Mouse (Mus musculus) midbrain, embryonic 14.5 days (tissue): ENCODE data around the gene H2-T24. TPM values are rescaled to one million over a fixed set of nuclear protein-coding genes. Genes with fewer than 3 reads are reported as not detected.
A peak's percentile ranks its signal among the peaks of the same experiment; 100 is the strongest.

Source experiments
- ATAC-seq: fragments of 200-750 bp; cut with Nextera tagmentation; 2 replicates; pipeline ENCODE4 v1.8.0; 2017; ENCODE audit warnings: moderate number of reproducible peaks, moderate library complexity; ENCODE audit not compliant: low FRiP score, low TSS enrichment
- DNase-seq: peaks from one replicate; pipeline ENCODE4 v3.0.0-alpha.2; 2015
- H3K27ac ChIP-seq: fragments of 300-500 bp; sonication (generic); replicated peaks from 2 replicates; pipeline ENCODE4 v1.5.1; 2014; ENCODE audit warnings: mild to moderate bottlenecking, low read depth, low read length, moderate library complexity
- H3K27me3 ChIP-seq: fragments of 300-500 bp; sonication (generic); 2 replicates; pipeline ENCODE4 v1.6.1; 2014; ENCODE audit warnings: low read length, control low read depth, mixed read lengths; ENCODE audit not compliant: control insufficient read depth, insufficient read depth
- H3K36me3 ChIP-seq: fragments of 300-500 bp; sonication (generic); 2 replicates; pipeline ENCODE4 v1.6.1; 2014; ENCODE audit warnings: low read length, control low read depth; ENCODE audit not compliant: control insufficient read depth, insufficient read depth
- H3K4me1 ChIP-seq: fragments of 300-500 bp; sonication (generic); 2 replicates; pipeline ENCODE4 v1.6.1; 2014; ENCODE audit warnings: mild to moderate bottlenecking, antibody characterized with exemption, low read length, control low read depth; ENCODE audit not compliant: control insufficient read depth, insufficient read depth
- H3K4me2 ChIP-seq: fragments of 300-500 bp; sonication (generic); 2 replicates; pipeline ENCODE4 v1.6.1; 2014; ENCODE audit warnings: mild to moderate bottlenecking, low read length, moderate library complexity
- H3K4me3 ChIP-seq: fragments of 300-500 bp; sonication (generic); replicated peaks from 2 replicates; pipeline ENCODE4 v1.5.1; 2014; ENCODE audit warnings: low read depth, low read length
- H3K9ac ChIP-seq: fragments of 300-500 bp; sonication (generic); replicated peaks from 2 replicates; pipeline ENCODE4 v1.6.1; 2014; ENCODE audit warnings: mild to moderate bottlenecking, low read length, moderate library complexity
- H3K9me3 ChIP-seq: fragments of 300-500 bp; sonication (generic); 2 replicates; pipeline ENCODE4 v1.6.1; 2016; ENCODE audit warnings: low read length, control low read depth, mixed read lengths; ENCODE audit not compliant: control insufficient read depth
- WGBS: fragments of 180-500 bp; shearing (Covaris S2); extraction: QIAGEN DNeasy Blood & Tissue Kit; methylation state at CpG from one replicate; pipeline ENCODE4 v1.1.7; 2014; 5-methylcytosine and 5-hydroxymethylcytosine counted together
- polyA plus RNA-seq: library from polyadenylated mRNA; unstranded; fragments of >200 nt; fragmentation: Nextera tagmentation; extraction: Ambion mirVana; gene quantifications from 2 replicates; pipeline ENCODE4 v1.2.1, GENCODE M21; 2014

H2-T24 gene
- polyA plus RNA-seq, 1 experiment from 2014 or later: 9.8 TPM

- Histone ChIP-seq H3K27ac (no peak overlapping the region), H3K4me3 (no peak overlapping the region), H3K4me1 (peaks cover 4% of the 10 kb centered on the region; the same call in 1 of the 2 replicates), H3K4me2 (no peak overlapping the region), H3K36me3 (no peaks in the 10 kb centered on the region), H3K9ac (no peak overlapping the region), H3K9me3 (no peaks in the 10 kb centered on the region), H3K27me3 (no peaks in the 10 kb centered on the region)
- ATAC-seq: no peak
- DNase-seq: no peak
- 94% methylated on average over 7 of the region's 7 CpGs for WGBS
These were observed 21.0 kb downstream of the H2-T24 start for GRCm38 (mm10) chr17:35999356-35999755.

GRCm38 (mm10) chr17:35998545-35999305, 21.6 kb downstream of the H2-T24 start:
- H3K4me2 ChIP-seq: no peak overlapping the region
- ATAC-seq: no peak
- no peaks in the 10 kb centered on the region for H3K36me3 ChIP-seq
- H3K9ac ChIP-seq: no peak overlapping the region
- peaks cover 4% of the 10 kb centered on the region; the same call in 1 of the 2 replicates for H3K4me1 ChIP-seq
- DNase-seq: no peak
- no peak overlapping the region for H3K27ac ChIP-seq
- H3K27me3 ChIP-seq: no peaks in the 10 kb centered on the region
- 91% methylated on average over 6 of the region's 6 CpGs for WGBS
- no peaks in the 10 kb centered on the region for H3K9me3 ChIP-seq
- H3K4me3 ChIP-seq: no peak overlapping the region

DNA sequence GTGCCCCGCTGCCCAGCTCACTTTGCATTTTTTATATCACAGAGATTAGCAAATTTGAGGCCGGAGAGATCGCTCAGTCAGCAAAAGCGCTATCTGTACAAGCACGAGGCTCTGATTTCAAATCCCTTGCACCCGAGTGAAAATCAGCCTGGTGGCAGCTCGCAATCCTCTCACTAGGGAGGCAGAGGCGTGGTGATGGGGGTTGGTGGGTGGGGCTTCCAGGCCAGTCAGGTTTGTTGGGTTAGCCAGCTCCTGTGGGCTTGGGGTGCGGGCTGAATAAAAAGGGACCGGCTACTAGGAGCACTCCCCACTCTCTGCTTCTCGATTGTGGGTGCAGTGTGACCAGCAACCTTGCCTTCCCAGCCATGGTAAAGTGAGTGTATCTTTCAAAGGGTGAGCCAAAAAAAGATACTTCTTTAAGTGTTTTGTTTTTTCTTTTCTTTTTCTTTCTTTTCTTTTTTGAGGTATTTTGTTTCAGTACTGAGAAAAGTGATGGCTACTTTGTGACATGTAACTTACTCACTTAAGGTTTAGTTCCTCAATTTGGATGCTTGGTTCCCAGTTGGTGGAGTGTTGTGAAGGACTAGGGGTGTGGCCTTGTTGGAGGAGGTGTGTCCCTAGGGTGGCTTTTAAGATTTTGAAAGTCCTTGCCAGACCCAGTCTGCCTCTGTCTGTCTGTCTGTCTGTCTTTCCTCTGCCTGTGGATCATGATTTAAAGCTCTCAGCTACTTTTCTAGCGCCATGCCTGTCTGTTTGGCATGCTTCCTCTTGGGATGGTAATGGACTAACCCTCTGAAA, 22.4 kb downstream of the H2-T24 start:
- peaks cover 4% of the 10 kb centered on the region; the same call in 1 of the 2 replicates for H3K4me1 ChIP-seq
- H3K27ac ChIP-seq: no peak overlapping the region
- H3K4me2 ChIP-seq: no peak overlapping the region; the same call in 1 of the 2 replicates
- H3K9me3 ChIP-seq: no peaks in the 10 kb centered on the region
- H3K9ac ChIP-seq: no peak overlapping the region; the same call in 1 of the 2 replicates
- no peaks in the 10 kb centered on the region for H3K27me3 ChIP-seq
- H3K36me3 ChIP-seq: no peaks in the 10 kb centered on the region
- H3K4me3 ChIP-seq: no peak overlapping the region
- DNase-seq (no peak), ATAC-seq (no peak)
- 42% methylated on average over 12 of the region's 12 CpGs for WGBS

DNA sequence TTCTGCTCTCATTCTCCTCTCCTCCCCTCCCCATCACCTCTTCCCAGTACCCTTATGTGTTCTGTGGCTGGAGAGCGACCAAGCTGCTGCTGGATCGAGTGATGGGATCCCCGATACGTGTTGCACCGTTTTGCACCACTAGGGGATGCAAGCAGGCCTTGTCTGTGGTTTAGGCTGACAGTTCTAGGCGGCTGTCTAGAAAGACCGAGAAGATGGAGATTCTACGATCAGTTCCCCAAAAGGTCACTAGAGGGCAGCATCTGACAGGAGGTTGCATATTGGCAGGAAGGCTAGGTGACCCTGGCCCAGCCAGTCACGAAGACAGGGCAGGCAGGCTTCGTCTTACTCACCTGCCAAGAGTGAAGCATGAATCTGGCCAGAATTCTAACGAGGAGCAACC, 23.4 kb downstream of the H2-T24 start:
- Histone ChIP-seq H3K4me2 (peak overlapping the region; percentile 1; the same call in 1 of the 2 replicates), H3K27ac (no peak overlapping the region), H3K9ac (no peak overlapping the region), H3K36me3 (no peaks in the 10 kb centered on the region), H3K4me3 (no peak overlapping the region), H3K4me1 (peaks cover 4% of the 10 kb centered on the region; the same call in 1 of the 2 replicates), H3K9me3 (no peaks in the 10 kb centered on the region), H3K27me3 (no peaks in the 10 kb centered on the region)
- peak; percentile 66 for ATAC-seq
- DNase-seq: peak; percentile 96
- WGBS: 1% methylated on average over 11 of the region's 11 CpGs

DNA sequence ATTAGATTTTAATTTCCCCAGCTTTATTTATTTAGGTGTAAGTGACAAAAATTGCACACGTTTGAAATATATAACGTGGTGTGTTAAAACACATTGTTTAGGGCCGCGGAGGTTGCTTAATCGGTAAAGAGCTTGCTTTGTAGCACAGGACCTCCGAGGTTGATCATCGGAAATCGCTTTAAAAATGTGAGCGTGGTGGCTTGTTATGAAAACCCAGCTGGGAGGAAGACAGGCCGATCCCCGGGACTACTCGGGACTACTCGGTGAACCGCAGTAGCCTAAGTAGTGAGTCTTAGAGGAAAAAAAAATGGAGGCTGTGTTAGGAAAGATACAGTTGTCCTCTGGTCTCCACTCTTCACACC, 25.5 kb downstream of the H2-T24 start:
- Histone ChIP-seq H3K27ac (peak overlapping the region; percentile 74; the same call in 1 of the 2 replicates), H3K4me3 (peak overlapping the region; percentile 55), H3K9me3 (no peaks in the 10 kb centered on the region), H3K27me3 (no peaks in the 10 kb centered on the region), H3K4me2 (peak overlapping the region; percentile 72), H3K9ac (peak overlapping the region; percentile 64), H3K4me1 (peaks cover 4% of the 10 kb centered on the region; the same call in 1 of the 2 replicates), H3K36me3 (peaks cover 2% of the 10 kb centered on the region; the same call in 1 of the 2 replicates)
- no peak for ATAC-seq
- 3% methylated on average over 14 of the region's 14 CpGs for WGBS
- peak; percentile 26 for DNase-seq

DNA sequence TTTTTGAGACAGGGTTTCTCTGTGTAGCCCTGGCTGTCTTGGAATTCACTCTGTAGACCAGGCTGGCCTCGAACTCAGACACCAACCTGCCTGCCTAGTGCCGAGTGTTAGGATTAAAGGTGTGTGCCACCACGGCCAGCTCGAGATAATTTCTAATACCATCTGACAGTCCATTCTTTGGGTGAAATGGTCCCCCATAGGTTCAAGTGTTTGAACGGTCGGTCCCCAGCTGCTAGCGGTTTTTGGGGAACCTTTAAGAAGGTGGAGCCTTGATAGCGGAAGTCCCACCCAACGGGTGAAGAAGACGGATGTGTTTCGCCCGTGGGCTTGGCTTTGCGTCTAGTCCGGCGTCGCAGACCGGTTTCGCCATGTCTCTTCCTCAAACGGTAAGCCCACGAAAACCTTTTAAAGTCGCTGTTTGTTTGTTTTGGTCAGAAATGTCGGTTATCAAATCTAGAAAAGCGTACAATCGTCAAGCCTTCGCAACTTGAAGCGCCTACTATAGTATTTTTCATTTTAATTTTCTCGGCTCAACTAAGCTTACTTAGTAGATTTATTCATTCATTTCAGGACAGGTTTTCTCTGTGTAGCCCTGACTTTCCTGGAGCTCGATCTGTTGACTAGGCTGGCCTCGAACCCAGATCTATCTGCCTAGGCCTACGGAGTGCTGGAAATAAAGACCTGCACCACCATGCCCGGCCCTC, 26.0 kb downstream of the H2-T24 start:
- peaks cover 4% of the 10 kb centered on the region; the same call in 1 of the 2 replicates for H3K4me1 ChIP-seq
- no peaks in the 10 kb centered on the region for H3K9me3 ChIP-seq
- H3K4me2 ChIP-seq: peak overlapping the region; percentile 72
- peak overlapping the region; percentile 55 for H3K4me3 ChIP-seq
- peak overlapping the region; percentile 74 for H3K27ac ChIP-seq
- 3% methylated on average over 31 of the region's 31 CpGs for WGBS
- H3K36me3 ChIP-seq: peaks cover 7% of the 10 kb centered on the region; the same call in 1 of the 2 replicates
- peak overlapping the region; percentile 64 for H3K9ac ChIP-seq
- DNase-seq: peak; percentile 92
- no peaks in the 10 kb centered on the region for H3K27me3 ChIP-seq
- ATAC-seq: peak; percentile 74

GRCm38 (mm10) chr17:35993675-35994074, 26.7 kb downstream of the H2-T24 start:
- peak; percentile 94 for DNase-seq
- Histone ChIP-seq H3K27ac (0 out of 2 replicates have a peak overlapping the region, but pooled peaks have one; percentile 74), H3K4me1 (peaks cover 4% of the 10 kb centered on the region; the same call in 1 of the 2 replicates)

GRCm38 (mm10) chr17:35991781-35992180, 28.6 kb downstream of the H2-T24 start:
- no peaks in the 10 kb centered on the region for H3K9me3 ChIP-seq
- WGBS: 59% methylated on average over 10 of the region's 10 CpGs
- H3K9ac ChIP-seq: no peak overlapping the region
- H3K27ac ChIP-seq: no peak overlapping the region
- no peak overlapping the region for H3K4me2 ChIP-seq
- no peaks in the 10 kb centered on the region for H3K27me3 ChIP-seq
- H3K4me1 ChIP-seq: peaks cover 4% of the 10 kb centered on the region; the same call in 1 of the 2 replicates
- H3K4me3 ChIP-seq: no peak overlapping the region
- DNase-seq (no peak), ATAC-seq (no peak)
- peaks cover 33% of the 10 kb centered on the region for H3K36me3 ChIP-seq

More at GRCm38 (mm10) chr17:35993675-35994074, 26.7 kb downstream of the H2-T24 start:
- no peaks in the 10 kb centered on the region for H3K27me3 ChIP-seq
- H3K36me3 ChIP-seq: peaks cover 14% of the 10 kb centered on the region
- peak; percentile 72 for ATAC-seq
- H3K4me3 ChIP-seq: peak overlapping the region; percentile 55
- no peaks in the 10 kb centered on the region for H3K9me3 ChIP-seq
- H3K4me2 ChIP-seq: peak overlapping the region; percentile 72
- no peak overlapping the region for H3K9ac ChIP-seq
- WGBS: 8% methylated on average over 17 of the region's 17 CpGs
